Mouse (Mus musculus): Measurements from ENCODE around the gene Stip1. TPM values are rescaled to one million over a fixed set of nuclear protein-coding genes. Genes with fewer than 3 reads are reported as not detected.

Stip1 gene
- polyA plus RNA-seq, 1 experiment from 2014 or later: 229 TPM

DNA sequence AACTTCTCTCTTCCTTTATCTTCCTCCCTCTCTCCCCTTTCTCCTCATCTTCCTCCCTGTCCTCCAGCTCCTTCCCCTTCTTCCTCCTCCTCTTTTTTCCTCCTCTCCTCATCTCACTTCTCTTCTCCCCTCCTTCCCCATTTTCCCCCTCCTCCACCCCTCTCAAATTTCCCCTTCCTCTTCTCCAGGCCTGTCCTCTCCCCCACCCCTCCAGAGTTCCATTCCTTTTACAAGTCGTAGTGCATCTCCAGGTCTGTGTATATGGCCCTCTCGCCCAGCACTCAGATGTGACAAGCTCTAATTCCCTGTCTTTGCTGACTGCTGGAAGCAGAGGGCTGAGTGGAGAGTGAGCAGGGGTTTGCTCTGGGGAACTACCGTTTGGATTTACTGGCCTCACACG is 31.0 kb upstream of the Stip1 start:
- H3K27me3 ChIP-seq: peaks cover 5% of the 10 kb centered on the region; the same call in 1 of the 2 replicates
- 13% methylated on average over 4 of the region's 4 CpGs for WGBS
- no peaks in the 10 kb centered on the region for H3K9me3 ChIP-seq
- no peak overlapping the region for H3K4me3 ChIP-seq
- H3K36me3 ChIP-seq: no peaks in the 10 kb centered on the region
- no peak for ATAC-seq (ENCODE audit: low FRiP score, low read depth)
- H3K9ac ChIP-seq: no peak overlapping the region
- no peak overlapping the region for H3K27ac ChIP-seq (replicated peaks)
- H3K4me2 ChIP-seq: no peak overlapping the region
- H3K4me1 ChIP-seq (replicated peaks): peaks cover 71% of the 10 kb centered on the region

DNA sequence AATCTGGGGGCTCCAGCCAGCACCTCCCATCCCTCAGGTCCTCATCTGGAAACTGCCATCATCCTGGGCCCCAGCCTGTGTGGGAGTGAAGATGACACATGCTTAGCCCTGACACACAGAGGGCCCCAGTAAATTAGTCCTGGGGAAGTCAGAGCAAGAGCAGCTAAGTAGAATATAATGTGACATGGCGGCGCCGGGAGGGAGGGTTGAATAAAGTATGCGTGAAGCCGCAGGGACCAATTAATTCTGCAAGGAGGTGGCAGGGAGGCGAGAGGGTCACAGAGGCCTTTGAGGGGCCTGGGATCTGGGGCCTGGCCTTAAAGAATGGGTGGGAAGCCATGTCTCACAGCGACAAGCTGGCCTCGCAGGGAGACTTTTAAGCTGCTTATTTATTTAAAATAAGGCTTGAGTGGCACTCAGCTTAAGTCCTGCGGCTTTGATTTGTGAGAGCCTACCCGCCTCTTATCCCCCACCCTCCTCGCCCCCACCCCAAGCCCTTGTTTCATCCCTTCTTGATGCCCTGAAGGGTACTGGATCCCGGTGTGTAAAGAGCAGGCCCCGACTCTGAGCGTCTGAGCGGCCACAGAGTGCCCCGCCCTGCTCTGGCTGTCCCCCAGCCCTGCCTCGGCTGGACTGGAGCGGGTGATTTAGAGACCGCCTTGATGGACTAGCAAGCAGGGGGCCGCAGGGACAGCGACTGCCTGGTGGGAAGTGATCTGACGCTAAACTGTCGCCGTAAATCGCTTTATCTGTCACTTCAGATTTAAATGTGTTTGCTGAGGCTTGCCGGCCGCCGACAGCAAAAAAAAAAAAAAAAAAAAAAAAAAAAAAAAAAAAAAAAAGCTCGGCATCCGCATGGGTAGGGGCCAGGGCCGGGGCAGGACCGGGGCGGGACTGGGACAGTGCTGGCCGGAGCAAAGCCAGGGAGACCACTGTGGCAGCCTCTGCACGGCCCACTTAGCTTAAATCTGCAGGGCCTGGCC is 30.3 kb upstream of the Stip1 start:
- no peak overlapping the region for H3K27ac ChIP-seq (replicated peaks)

DNA sequence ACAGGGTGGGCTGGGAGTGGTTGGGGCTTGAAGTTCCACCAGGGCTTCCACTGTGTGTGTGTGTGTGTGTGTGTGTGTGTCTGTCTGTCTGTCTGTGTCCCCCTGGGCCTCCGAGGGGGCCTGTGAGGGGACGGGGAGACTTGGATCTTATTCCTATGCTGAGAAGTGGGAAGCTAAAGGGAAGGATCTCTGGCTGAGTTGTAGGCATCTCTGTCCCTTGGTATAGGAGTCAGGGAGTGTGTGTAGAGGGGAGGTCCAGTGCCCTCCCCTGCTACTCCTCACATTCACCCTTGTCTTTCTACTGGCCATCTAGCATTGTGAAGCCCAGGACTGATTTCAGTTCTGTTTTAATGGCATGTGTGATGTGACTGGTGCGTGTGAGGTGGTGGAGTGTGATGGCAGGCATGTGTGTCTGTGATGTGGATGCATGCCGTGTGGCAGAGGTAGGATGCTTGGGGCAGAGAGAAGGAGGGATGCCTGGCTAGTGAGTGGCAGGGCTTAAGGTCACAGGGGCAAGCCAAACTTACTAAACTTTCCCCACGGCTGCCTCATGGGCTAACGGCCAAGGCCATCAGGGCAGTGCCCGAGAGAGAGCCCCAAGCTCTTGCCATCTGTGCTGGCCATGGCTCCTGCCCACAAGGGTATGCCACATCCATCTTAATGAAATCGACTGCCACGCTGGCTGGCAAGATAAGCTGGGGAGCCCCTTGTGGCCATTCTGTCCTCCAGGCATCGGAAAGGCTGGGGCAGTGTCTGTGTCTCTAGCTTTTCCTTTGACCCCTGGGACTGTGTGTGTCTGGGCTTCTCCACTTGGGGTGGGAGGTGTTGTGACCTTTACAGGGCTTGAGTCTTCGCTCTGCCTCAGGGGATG is 29.1 kb upstream of the Stip1 start:
- whole genome bisulfite sequencing: 26% methylated on average over 11 of the region's 11 CpGs
- no peak for ATAC-seq (ENCODE audit: low FRiP score, low read depth)
- H3K4me3 ChIP-seq: no peak overlapping the region
- no peaks in the 10 kb centered on the region for H3K9me3 ChIP-seq
- peaks cover 5% of the 10 kb centered on the region; the same call in 1 of the 2 replicates for H3K27me3 ChIP-seq
- no peak overlapping the region for H3K27ac ChIP-seq (replicated peaks)
- H3K4me1 ChIP-seq (replicated peaks): peaks cover 72% of the 10 kb centered on the region
- H3K9ac ChIP-seq: no peak overlapping the region
- H3K36me3 ChIP-seq: no peaks in the 10 kb centered on the region
- H3K4me2 ChIP-seq: peak overlapping the region; percentile 38

More for the DNA sequence above, 30.3 kb upstream of the Stip1 start:
- Histone ChIP-seq H3K4me3 (no peak overlapping the region), H3K9me3 (no peaks in the 10 kb centered on the region), H3K27me3 (peaks cover 5% of the 10 kb centered on the region; the same call in 1 of the 2 replicates), H3K4me1 (replicated peaks) (peaks cover 73% of the 10 kb centered on the region), H3K9ac (no peak overlapping the region), H3K4me2 (peak overlapping the region; percentile 39), H3K36me3 (no peaks in the 10 kb centered on the region)
- ATAC-seq (ENCODE audit: low FRiP score, low read depth): no peak
- WGBS: 5% methylated on average over 35 of the region's 35 CpGs

DNA sequence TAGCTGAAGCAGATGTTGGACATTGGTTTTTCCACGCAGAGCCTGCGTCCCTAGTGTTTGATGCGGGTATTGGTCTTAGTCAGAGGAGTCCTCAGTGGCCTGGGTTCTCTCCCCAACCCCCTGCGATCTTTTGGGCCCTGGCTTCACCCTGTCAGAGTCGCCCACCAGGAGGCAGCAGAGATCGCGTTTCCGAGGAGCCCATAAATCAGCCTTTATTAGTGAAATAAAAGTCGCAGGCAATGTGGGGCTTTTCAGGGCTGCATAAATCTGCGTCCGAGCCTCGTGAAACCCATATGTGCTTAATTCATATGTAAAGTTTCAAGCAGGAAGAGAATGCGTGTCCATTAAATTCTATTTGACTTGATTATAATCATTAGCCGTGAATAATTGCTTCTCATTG is 28.4 kb upstream of the Stip1 start:
- no peak overlapping the region for H3K27ac ChIP-seq (replicated peaks)
- H3K9ac ChIP-seq: peak overlapping the region; percentile 7; the same call in 1 of the 2 replicates
- peaks cover 68% of the 10 kb centered on the region for H3K4me1 ChIP-seq (replicated peaks)

DNA sequence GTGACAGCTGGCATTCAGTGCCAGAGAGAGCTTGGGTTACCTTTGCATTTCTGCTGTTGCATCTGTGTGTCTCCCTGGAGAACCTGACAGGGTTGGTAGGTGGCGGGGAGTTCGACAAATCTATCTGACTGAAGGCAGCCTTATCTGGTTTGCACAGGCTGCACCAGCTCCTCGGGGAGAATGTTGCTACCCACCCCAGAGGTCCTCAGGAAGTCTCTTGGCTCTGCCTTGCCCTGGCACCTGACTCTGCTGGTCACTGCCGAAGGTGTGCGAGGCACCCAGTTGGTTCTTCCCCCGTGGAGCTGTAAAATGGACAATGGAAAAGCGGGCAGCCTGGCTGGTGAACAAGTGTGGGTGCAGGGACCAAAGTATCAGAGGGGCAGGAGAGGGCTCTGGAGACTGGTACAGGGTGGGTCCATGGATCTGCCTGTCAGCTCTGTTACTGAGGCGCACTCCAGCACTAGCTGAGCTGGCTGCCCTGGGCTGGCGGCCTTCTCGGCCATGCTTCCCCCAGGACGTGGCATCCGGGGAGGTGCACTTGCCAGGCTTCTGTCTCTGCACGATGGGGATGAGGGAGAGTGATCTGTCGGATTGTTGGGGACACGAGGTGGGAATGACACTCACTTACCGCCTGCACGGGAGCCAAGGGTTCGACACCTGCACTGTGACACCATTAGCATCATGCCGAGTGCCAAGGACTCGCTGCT is 27.7 kb upstream of the Stip1 start:
- WGBS: 51% methylated on average over 20 of the region's 20 CpGs

More for the DNA sequence above, 28.4 kb upstream of the Stip1 start:
- H3K27me3 ChIP-seq: peaks cover 5% of the 10 kb centered on the region; the same call in 1 of the 2 replicates
- 0 out of 2 replicates have a peak, but pooled peaks have one; percentile 16 for ATAC-seq (ENCODE audit: low FRiP score, low read depth)
- 2% methylated on average over 14 of the region's 14 CpGs for WGBS
- no peaks in the 10 kb centered on the region for H3K36me3 ChIP-seq
- peak overlapping the region; percentile 38 for H3K4me2 ChIP-seq
- H3K9me3 ChIP-seq: no peaks in the 10 kb centered on the region
- H3K4me3 ChIP-seq: no peak overlapping the region

DNA sequence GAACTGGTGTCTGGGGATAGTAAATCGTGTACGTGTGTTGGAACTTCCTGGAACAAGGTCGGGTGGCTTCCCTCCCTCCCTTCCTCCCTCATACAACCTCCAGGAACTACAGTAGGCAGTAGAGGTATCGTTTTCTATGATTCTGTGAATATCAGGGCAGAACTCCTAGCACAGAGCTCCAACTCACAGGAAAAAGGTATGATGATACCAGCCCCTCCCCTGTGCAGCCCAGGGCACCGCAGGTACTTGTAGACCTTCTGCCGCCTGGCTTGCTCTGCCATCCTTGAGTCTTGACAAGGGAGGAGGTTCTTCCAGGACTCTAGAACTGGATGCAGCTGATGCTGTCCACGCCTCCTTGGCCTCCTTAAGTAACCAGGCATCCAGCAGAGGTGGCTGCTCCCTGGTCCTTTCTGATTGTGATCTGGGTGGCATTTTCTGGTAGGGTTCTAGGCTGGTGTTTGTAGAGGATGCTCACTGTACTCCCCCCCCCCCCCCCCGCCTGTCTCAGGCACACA is 27.1 kb upstream of the Stip1 start:
- Histone ChIP-seq H3K4me1 (replicated peaks) (peaks cover 58% of the 10 kb centered on the region), H3K9me3 (no peaks in the 10 kb centered on the region), H3K4me2 (peak overlapping the region; percentile 8; the same call in 1 of the 2 replicates), H3K4me3 (no peak overlapping the region), H3K27ac (replicated peaks) (no peak overlapping the region), H3K36me3 (no peaks in the 10 kb centered on the region), H3K27me3 (peaks cover 5% of the 10 kb centered on the region; the same call in 1 of the 2 replicates), H3K9ac (peak overlapping the region; percentile 14; the same call in 1 of the 2 replicates)
- 45% methylated on average over 7 of the region's 8 CpGs for WGBS
- no peak for ATAC-seq (ENCODE audit: low FRiP score, low read depth)

More for the DNA sequence above, 27.7 kb upstream of the Stip1 start:
- Histone ChIP-seq H3K36me3 (no peaks in the 10 kb centered on the region), H3K9me3 (no peaks in the 10 kb centered on the region), H3K4me2 (no peak overlapping the region), H3K4me1 (replicated peaks) (peaks cover 64% of the 10 kb centered on the region), H3K27me3 (peaks cover 5% of the 10 kb centered on the region; the same call in 1 of the 2 replicates), H3K27ac (replicated peaks) (no peak overlapping the region), H3K4me3 (no peak overlapping the region), H3K9ac (peak overlapping the region; percentile 7; the same call in 1 of the 2 replicates)
- no peak for ATAC-seq (ENCODE audit: low FRiP score, low read depth)

DNA sequence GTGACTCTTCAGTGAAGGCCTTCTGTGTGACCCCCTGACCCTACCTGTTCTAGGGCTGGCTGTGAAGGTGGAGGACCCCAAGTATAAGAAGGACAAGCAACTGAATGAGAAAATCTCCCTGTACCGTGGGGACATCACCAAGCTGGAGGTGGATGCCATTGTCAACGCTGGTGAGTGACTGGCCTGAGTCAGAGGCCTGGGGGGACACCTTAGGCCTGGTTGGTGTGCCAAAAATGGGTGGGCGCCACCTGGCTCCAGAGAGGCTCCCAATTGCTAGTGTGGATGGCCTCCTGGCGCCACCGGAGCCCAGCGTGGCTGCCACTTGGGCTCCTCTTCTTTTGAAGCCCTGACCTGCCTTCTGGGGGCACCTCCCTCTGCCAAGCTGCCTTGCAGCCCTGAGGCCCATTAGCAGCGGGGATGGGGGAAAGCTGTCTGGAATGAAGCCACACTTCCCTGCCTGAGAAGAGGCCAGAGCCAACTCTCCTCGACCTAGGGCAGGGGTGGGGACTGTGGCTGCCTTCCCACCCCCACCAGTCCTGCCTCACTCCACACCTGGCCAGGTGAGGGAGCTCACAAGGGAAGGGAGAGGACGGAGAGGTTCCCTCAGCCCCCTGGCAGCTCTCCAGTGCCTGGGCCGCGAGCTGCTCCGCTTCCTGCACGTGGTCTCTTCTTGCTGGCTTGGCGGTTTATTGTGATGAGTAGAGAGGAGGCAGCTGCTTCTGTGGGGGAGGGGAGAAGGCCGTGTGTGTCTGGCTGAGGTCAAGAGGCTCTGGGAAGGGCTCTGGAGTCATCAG is 26.5 kb upstream of the Stip1 start:
- 0 out of 2 replicates have a peak overlapping the region, but pooled peaks have one; percentile 14 for H3K9ac ChIP-seq
- ATAC-seq (ENCODE audit: low FRiP score, low read depth): no peak

DNA sequence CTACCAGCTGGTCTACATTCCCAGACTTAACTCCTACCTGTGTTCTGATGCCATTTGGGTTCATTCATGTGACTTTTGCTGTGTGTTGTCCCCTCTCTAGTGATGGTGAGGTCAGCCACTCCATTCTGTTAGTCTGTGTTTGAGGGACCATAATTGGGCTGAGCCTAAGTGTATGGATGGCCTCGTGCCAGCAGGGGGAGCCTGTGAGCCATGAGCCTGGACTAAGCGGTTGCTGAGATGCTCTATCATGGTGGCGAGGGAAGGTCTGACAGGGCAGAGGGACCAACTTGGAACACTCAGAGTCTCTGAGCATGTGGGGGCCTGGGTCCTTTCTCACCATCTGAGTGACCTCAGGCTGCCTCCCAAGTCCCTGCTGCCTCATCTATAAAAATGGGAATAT is 24.8 kb upstream of the Stip1 start:
- Histone ChIP-seq H3K4me1 (replicated peaks) (peaks cover 44% of the 10 kb centered on the region), H3K27me3 (no peaks in the 10 kb centered on the region; the same call in 1 of the 2 replicates), H3K9ac (no peak overlapping the region), H3K27ac (replicated peaks) (no peak overlapping the region), H3K4me2 (no peak overlapping the region), H3K9me3 (no peaks in the 10 kb centered on the region), H3K4me3 (no peak overlapping the region), H3K36me3 (no peaks in the 10 kb centered on the region)
- ATAC-seq (ENCODE audit: low FRiP score, low read depth): peak; percentile 63
- 1% methylated on average over 3 of the region's 3 CpGs for WGBS

More for the DNA sequence above, 26.5 kb upstream of the Stip1 start:
- no peaks in the 10 kb centered on the region for H3K36me3 ChIP-seq
- peak overlapping the region; percentile 8; the same call in 1 of the 2 replicates for H3K4me2 ChIP-seq
- H3K4me1 ChIP-seq (replicated peaks): peaks cover 58% of the 10 kb centered on the region
- WGBS: 21% methylated on average over 15 of the region's 15 CpGs
- H3K9me3 ChIP-seq: no peaks in the 10 kb centered on the region
- H3K27ac ChIP-seq (replicated peaks): 0 out of 2 replicates have a peak overlapping the region, but pooled peaks have one; percentile 40
- peaks cover 3% of the 10 kb centered on the region; the same call in 1 of the 2 replicates for H3K27me3 ChIP-seq
- no peak overlapping the region for H3K4me3 ChIP-seq

DNA sequence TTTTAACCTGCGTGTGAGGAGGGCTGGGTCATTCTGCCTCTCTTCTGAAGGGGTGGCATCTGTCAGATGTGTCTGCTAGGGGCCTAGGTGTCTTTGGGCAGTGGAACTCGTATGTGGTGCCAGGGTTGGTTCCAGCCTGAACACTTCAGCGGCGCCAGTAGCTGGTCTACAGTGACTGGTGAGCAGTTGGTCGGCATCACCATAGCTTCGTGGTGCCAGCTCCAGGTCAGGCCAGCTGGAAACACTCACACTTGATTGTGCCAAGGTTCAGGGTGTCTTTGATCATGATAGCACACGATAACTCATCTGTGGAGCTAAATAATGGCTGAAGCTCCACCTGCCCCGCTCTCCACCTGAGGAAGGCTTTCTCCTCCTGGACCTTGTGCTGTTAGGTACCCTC is 23.1 kb upstream of the Stip1 start:
- WGBS: 90% methylated on average over 8 of the region's 8 CpGs
- H3K4me2 ChIP-seq: no peak overlapping the region
- no peak for ATAC-seq (ENCODE audit: low FRiP score, low read depth)
- H3K36me3 ChIP-seq: no peaks in the 10 kb centered on the region
- H3K4me1 ChIP-seq (replicated peaks): peaks cover 30% of the 10 kb centered on the region
- H3K9me3 ChIP-seq: no peaks in the 10 kb centered on the region
- no peak overlapping the region for H3K9ac ChIP-seq
- peaks cover 7% of the 10 kb centered on the region; the same call in 1 of the 2 replicates for H3K27me3 ChIP-seq
- H3K4me3 ChIP-seq: no peak overlapping the region
- no peak overlapping the region for H3K27ac ChIP-seq (replicated peaks)

DNA sequence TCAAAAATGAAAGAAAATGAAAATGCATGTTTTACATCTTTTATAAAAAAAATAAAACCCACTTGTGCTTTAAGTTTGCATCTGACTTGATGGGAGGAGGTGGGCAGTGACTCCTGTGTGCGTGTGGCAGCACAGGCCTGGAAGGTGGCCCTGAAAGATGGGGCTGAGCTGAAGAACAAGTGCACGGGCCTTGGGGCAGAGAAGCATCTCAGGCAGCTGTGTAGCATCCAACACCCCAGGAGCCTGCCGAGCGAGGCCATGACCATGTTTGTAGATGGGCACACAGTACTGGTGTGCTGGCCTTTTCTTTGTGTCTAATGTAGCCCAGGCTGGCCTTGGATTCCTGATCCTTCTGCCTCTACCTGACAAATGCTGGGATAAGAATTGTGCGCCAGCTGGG is 22.3 kb upstream of the Stip1 start:
- Histone ChIP-seq H3K9ac (no peak overlapping the region), H3K27me3 (peaks cover 13% of the 10 kb centered on the region), H3K27ac (replicated peaks) (no peak overlapping the region), H3K4me1 (replicated peaks) (peaks cover 30% of the 10 kb centered on the region), H3K4me2 (no peak overlapping the region), H3K4me3 (no peak overlapping the region), H3K9me3 (no peaks in the 10 kb centered on the region), H3K36me3 (no peaks in the 10 kb centered on the region)
- ATAC-seq (ENCODE audit: low FRiP score, low read depth): no peak
- 92% methylated on average over 5 of the region's 5 CpGs for WGBS
